Mouse (Mus musculus) right cerebral cortex, postnatal 4 days (tissue): ENCODE data around the gene Tmem179b.

ENCODE experiments used
- DNase-seq: peaks from one replicate; pipeline ENCODE4 v3.0.0-alpha.2; 2022

Tmem179b gene

DNA sequence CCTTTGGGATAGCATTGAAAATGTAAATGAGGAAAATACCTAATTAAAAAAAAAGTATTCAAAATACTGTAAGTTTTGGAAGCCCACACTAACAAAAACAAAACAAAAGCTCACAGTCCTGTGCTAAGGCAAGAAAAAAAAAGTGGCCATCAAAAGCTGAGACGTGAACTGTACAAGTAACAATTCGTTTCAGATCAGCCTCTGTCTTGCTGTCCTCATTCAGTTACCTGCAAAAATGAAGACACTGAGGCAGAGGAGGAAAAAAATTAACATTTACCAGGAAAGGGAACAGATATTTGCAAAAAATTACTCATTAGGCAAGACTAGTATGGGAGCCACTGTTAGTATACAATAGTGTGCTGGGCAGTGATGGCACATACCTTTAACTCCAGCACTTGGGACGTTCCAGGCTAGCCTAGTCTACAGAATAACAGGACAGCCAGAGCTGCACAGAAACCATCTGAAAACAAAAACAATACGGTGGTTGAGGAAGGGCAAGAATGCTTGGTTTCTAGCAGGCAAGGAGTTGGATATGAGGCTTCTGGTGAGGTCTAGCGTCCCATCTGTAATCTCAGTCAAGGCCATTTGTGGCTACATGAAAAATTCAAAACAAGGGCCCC lies 46.7 kb downstream of the Tmem179b start:
- DNase-seq: no peak

DNA sequence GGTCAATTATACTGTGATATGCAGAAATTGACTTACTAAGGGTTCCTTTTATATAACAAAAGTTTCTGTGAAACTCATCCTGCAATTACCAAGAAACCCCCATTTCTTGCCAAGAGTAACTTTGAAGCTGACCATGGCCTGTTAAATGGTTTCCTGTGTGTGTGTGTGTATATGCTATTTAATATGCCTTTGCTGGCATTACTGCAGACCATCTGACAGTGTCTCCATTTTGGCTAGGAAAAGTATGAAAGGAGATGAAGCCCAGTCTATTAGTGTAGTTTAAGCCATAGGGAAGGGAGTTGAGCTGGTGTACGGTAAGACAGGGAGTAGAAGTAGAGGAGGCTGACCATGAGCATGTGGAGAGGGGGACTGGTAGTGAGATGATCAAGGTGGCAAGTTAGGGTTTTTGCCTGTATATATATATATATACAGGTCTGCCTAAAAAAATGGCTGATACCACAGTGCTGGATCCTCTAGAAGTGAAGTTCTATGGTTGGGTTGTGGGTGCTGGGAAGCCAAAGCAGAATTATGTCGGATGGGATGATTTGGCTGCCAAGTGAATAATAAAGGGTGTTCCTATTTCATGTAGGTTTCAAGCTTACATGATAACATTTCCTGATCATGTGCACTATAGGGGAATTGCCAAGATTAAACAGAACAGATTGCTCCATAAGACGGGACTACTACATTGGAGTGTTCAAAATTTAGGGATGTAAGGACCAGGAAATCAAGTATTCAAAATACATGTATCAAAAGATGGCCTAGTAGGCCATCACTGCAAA lies 47.5 kb downstream of the Tmem179b start:
- DNase-seq: no peak

- no peak for DNase-seq
These were observed 49.1 kb downstream of the Tmem179b start for GRCm38 (mm10) chr19:8725081-8725613.

- no peak for DNase-seq
These were observed 49.9 kb downstream of the Tmem179b start for GRCm38 (mm10) chr19:8724392-8724791.

GRCm38 (mm10) chr19:8723574-8724346 lies 50.5 kb downstream of the Tmem179b start:
- DNase-seq: no peak

- peak; percentile 88 for DNase-seq
These were observed 51.2 kb downstream of the Tmem179b start, which contains the start of gene Slc3a2 for GRCm38 (mm10) chr19:8722907-8723573. TSS of gene Slc3a2 (minus strand) at chr19:8723369.

- no peak for DNase-seq
These were observed 51.7 kb downstream of the Tmem179b start for GRCm38 (mm10) chr19:8722559-8722906.
